Mouse (Mus musculus) thymus, postnatal 0 days (tissue): ENCODE measurements around the gene Tbc1d2. TPM values are rescaled to one million over a fixed set of nuclear protein-coding genes. Genes with fewer than 3 reads are reported as not detected.
"Not testable (repeated sequence)": the region's sequence is repeated elsewhere in the genome, so short reads cannot be mapped to it uniquely, and the experiment has no call there.

Experiments
- DNase-seq: peaks from one replicate; pipeline ENCODE4 v3.0.0-alpha.2; 2015; ENCODE audit warnings: low spot score
- polyA plus RNA-seq: library from polyadenylated mRNA; unstranded; fragments of >200 nt; fragmentation: Nextera tagmentation; extraction: Ambion mirVana; gene quantifications from 2 replicates; pipeline ENCODE4 v1.2.1, GENCODE M21; 2015

Tbc1d2 gene
- polyA plus RNA-seq, 1 experiment from 2014 or later = 2.2 TPM

DNA sequence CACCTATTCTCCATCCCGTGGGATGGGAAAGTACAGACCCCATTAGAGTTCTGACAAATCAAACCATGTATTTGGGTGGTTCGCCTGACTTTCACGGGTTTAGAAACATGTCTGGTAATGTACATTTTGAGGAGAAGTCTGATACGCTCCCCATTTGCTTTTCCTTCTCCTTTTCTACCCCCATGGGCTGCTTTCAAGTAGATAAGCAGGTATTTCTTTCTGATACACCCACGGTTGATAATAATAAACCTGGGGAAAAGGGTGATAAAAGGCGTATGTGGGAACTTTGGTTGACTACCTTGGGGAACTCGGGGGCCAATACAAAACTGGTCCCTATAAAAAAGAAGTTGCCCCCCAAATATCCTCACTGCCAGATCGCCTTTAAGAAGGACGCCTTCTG, 68.0 kb downstream of the Tbc1d2 start:
- not testable (repeated sequence) for DNase-seq

DNA sequence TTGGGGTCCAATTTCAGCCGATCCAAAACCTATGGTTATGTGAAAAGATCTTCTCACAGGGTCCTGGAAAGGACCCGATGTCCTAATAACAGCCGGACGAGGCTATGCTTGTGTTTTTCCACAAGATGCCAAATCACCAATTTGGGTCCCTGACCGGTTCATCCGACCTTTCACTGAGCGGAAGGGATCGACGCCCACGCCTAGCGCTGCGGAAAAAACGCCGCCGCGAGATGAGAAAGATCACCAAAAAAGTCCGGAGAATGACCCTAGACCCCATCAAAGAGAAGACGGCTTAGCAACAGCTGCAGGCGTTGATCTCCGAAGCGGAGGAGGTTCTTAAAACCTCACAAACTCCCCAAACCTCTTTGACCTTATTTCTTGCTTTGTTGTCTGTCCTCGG, 68.4 kb downstream of the Tbc1d2 start:
- not testable (repeated sequence) for DNase-seq

DNA sequence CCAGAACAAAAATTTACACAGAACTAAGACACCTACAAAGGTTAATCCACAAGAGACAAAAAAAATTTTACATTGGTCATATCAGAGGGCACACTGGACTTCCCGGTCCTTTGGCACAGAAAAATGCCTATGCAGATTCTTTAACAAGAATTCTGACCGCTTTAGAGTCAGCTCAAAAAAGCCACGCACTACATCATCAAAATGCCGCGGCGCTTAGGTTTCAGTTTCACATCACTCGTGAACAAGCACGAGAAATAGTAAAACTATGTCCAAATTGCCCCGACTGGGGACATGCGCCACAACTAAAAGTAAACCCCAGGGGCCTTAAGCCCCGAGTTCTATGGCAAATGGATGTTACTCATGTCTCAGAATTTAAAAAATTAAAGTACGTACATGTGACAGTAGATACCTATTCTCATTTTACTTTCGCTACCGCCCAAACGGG, 69.2 kb downstream of the Tbc1d2 start:
- not testable (repeated sequence) for DNase-seq

DNA sequence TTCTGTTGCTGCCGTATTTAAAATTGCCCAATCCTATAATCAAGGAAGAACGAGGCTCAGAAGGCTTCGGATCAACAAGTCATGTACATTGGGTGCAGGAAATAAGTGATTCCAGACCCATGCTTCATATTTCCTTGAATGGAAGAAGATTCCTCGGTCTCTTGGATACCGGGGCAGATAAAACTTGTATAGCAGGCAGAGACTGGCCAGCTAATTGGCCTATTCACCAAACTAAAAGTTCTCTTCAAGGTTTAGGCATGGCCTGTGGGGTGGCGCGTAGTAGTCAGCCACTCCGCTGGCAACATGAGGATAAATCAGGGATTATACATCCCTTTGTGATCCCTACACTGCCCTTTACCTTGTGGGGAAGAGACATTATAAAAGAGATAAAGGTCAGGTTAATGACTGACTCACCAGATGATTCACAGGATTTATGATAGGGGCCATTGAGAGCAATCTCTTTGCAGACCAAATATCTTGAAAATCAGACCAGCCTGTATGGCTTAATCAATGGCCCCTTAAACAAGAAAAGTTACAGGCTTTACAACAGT, 71.1 kb downstream of the Tbc1d2 start:
- not testable (repeated sequence) for DNase-seq

DNA sequence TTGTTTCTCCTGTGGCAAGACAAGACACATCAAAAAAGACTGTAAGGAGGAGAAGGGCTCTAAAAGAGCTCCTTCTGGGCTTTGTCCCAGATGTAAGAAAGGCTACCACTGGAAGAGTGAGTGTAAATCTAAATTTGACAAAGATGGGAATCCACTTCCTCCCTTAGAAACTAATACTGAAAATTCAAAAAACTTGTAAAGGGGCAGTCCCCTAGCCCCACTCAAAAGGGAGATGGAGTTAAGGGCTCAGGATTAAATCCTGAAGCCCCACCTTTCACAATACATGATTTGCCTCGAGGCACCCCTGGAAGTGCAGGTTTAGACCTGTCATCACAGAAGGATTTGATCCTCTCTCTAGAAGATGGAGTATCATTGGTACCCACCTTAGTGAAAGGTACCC, 71.8 kb downstream of the Tbc1d2 start:
- DNase-seq = no peak

DNA sequence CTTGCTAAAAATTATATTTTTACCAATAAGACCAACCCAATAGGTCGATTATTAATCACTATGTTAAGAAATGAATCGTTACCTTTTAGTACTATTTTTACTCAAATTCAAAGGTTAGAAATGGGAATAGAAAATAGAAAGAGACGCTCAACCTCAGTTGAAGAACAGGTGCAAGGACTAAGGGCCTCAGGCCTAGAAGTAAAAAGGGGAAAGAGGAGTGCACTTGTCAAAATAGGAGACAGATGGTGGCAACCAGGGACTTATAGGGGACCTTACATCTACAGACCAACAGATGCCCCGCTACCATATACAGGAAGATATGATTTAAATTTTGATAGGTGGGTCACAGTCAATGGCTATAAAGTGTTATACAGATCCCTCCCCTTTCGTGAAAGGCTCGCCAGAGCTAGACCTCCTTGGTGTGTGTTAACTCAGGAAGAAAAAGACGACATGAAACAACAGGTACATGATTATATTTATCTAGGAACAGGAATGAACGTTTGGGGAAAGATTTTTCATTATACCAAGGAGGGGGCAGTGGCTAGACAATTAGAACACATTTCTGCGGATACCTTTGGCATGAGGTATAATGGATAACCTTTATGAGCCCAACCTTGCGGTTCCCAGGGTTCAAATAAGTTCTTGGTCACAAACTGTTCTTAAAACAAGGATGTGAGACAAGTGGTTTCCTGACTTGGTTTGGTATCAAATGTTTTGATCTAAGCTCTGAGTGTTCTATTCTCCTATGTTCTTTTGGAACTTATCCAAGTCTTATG, 74.3 kb downstream of the Tbc1d2 start:
- DNase-seq = not testable (repeated sequence)

DNA sequence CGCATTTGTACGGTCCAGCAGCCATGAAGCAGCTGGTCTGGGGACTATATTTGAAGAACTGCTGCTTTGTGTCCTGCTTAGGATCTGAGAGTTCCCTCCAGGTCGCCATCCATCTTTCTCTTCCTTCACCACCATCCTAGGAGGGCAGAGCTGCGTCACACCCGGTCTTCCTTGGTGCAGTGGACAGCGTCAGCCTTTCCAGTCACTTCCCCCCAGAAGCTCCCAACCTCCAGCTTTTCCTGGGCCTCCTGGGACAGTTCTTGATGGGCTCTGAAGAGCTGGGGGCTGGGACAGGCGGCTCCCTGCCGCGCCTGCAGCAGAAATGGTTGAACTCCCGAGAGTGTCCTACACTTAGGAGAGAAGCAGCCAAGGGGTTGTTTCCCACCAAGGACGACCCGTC, 75.2 kb downstream of the Tbc1d2 start:
- DNase-seq = no peak

DNA sequence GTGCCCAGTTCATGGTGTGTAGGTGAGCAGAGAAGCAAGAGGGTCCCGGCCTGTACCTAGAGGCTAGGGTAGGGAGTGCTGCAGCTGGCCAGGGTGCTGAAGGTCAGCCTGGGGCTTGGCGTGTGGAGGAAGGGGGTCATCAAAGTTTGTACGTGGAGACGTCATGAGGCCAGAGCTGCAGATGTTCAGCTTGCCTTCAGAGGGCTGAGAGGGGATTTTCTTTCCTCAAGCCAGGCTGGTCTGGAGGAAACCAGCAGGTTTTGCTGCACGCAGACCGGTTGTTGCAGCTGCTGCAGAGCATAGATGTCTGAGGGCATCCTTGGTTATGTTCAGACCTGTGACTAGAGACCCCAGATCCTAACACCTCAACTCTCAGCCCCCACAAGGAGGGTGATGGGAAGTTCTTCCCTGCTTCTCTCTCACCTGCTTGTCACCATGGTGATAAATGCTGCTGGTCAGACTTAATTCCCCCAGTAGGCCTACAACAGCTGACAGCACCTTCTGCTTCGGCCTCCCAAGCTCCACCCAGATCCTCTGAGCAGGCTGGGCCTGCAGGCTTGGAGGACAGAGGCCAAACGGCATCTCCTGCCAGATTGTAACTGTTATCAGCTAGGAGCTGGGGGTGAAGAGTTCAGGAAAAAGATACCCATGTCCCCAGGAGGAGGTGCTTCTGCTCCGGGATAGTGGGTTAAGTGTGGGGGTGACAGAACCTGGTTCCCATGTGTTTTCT, 75.8 kb downstream of the Tbc1d2 start:
- DNase-seq = no peak

DNA sequence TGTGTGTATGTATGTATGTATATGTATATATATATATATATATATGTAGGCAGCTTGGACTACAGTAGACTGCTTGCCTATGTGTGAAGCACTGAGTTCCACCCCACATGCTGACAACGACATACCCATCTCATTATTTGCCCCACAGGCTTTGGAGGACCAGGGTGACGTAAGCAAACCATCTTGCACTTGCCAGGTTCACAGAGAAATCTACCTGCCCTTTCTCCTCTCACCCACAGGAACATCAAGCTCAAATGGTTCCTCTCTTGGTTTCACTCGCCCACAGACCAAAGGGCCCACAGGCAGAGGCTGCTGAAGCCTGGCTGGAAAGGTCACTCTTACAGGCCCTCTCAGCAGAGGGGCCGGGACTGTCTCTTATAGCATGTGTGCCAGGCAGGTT, 77.4 kb downstream of the Tbc1d2 start:
- DNase-seq = no peak

DNA sequence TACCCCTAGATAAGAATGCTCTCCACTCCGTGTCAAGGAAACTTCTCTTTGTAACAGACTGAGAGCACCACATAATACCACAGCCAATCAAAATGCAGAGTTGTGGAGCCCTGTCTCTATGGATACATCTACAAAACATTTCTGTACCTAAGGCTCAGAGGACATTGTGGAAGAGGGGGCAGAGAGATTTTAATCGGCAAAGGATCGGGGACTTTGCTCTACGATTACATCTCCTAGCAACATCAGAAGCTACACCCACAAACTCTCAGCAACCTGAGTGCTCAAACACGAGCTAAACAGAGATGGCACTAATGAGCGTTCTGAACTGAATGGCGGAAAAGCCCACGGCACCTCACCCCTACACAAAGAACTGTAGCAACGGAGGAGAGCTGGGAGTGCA, 78.3 kb downstream of the Tbc1d2 start:
- no peak for DNase-seq

DNA sequence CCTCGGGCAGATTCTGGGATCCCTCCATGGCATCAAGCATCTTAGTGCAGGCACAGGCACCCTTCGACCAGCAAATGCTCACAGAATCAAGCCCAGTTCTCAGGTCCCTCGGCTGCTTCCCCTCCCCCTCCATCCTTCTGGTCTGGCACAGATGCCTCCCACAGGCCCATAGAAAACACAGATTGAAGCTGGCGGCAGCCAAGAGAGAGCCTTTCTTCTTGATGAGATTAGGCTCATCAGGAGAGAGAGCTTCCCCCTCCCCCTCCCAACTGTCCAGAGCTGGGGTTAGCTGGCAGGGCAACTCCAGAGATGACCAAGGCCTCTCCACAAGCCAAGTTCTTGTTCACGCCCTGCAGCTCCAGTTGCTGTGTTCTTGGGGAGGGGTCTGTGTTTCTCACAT, 80.3 kb downstream of the Tbc1d2 start:
- DNase-seq = no peak

DNA sequence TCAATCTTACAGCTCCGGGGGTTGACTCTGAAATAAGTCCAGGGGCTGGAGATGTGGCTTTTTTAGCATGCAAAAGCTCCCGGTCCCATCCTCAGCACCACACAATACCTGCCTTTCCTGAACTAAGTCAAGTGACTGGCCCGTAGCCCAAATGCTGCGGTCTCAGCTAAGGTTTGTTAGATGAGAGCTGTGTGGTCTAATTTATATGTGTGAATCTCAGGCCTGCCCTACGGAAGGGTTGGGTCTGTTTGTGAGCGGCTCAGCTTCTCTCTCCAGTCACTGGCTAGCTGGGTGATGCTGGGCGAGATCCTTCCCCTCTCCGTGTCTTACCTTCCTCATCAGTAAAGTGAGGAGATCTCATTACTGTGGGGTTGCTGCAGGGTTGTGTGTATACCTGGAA, 81.8 kb downstream of the Tbc1d2 start:
- DNase-seq = no peak

DNA sequence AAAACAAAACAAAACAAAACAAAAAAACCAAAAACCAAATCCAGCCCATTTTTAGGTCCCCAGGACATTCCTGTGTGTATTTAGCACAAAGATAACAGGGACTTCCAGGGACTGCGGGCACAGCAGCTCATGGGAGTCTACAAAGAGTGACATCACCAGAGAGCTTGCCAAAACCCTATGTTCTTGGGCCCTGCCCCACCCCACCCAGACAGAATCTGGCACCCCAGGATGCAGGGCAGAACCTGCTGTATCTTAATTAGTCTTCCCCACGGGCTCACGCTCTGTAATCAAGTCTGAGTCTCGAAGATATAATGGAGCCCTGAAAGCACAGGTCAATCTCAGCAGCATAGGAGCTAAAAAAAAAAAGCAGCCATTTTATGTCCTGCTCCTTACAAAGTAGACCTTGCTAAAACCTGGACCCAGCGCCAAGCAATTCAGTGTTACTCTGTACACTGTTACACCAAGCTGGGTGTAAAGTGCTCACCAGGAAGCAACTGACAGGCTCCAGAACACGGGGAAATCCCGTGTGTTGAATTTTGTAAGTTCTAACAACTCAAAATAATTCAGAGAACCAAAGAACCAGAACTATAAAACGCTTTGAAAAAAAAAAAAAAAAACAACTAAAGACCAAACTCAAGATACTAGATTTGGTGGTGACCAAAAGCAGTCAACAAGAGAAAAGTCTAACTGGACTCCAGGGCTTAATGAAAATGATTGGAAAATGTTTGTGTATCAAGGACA, 82.9 kb downstream of the Tbc1d2 start:
- no peak for DNase-seq

DNA sequence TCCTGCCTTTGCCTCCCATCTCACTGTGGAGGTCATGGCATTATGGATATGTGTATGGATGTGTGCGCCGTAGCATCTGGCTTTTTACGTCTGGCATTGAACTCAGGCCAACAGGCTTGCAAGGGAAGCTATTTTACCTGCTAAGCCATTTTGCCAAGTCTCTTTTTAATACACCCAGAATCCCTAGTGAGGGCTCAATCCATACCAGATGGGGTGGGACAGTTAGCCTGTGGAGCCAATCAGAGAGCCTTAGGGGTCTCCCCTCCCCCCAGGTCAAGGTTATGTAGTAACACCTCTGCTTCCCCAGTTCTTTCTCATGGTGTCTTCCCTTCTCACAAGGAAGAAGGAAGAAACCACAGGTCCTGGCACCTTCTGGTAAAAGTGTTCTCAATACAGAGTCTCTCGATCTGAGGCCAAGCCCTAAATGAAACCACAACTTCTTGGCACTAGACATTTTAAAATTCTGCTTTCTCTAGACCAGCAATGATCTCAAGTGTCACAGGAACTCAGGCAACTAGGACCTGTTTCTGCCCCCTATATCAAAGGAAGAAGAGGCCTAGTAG, 84.5 kb downstream of the Tbc1d2 start:
- DNase-seq = no peak

DNA sequence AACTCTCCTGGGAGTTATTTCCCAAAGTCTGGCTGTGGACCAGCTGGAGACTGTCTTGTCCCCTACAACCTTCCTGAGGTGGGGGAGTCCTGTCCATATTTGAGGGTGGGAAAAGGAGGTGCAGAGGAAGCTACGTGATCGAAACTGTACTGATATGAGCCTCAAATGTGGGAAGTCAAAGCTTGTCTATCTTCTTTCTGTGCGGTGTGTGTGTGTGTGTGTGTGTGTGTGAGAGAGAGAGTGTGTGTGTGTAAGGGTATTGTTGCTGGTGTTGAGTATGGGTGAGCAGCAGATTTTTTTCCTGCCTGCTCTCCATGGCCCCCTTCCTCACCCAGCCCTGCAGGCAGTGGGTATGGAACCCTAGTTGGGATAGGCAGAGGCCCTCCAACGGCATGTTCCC, 85.8 kb downstream of the Tbc1d2 start:
- DNase-seq = no peak

DNA sequence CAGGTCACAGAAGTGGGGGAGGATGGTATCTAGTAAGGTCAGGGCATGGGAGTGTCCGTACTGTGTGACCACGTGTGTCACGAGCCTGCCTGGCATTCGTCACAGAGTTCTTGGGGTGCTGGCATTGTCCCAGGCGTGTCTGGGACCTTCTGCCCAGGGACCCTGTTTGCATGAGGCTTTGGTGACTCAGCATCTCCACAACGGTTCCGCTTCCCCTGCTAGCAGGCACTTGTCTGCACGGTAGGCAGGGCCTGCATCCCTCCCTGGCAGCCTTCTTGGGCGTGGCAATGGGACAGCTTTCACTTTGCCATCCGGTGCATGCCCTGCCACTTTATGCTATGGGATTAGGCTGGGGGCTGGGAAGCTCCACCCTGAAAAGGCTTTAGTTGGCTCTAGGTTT, 86.2 kb downstream of the Tbc1d2 start:
- DNase-seq = peak; percentile 56

DNA sequence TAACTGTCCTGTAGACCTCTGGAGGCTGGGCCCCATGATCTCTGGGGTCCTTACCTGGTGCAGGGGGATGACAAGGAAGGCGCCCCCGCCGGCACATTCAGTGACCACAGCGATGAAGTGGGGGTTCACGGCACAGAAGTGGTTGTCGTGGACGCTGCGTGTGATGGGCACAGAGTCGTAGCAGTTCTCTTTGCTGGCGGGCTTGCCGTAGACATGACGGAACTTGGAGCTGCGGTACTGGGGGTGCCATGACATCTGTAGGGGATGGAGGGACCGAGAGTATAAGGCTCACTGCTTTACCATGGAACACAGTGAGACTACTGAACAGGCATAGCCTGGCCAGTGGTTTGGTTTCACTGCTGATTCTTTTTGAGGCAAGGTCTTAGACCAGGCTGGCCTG, 87.2 kb downstream of the Tbc1d2 start:
- DNase-seq = no peak

DNA sequence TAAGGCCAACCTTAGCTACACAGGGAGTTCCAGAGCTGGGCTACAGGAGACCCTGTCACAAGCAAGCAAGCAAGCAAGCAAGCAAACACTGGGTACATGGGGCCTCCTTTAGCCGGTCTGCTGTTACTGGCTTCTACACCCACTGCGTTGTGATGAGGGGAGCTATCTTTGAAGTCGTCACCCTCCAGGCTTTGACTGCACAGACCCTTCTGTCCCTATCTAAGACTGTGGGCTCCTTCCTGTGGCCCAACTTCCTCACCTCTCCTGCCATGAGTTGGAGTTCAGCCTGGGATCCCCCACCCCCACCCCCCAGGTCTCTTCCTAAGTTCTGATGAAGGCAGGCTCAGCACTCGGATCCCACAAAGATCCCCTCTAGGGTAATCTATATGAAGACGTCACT, 88.0 kb downstream of the Tbc1d2 start:
- DNase-seq = no peak

DNA sequence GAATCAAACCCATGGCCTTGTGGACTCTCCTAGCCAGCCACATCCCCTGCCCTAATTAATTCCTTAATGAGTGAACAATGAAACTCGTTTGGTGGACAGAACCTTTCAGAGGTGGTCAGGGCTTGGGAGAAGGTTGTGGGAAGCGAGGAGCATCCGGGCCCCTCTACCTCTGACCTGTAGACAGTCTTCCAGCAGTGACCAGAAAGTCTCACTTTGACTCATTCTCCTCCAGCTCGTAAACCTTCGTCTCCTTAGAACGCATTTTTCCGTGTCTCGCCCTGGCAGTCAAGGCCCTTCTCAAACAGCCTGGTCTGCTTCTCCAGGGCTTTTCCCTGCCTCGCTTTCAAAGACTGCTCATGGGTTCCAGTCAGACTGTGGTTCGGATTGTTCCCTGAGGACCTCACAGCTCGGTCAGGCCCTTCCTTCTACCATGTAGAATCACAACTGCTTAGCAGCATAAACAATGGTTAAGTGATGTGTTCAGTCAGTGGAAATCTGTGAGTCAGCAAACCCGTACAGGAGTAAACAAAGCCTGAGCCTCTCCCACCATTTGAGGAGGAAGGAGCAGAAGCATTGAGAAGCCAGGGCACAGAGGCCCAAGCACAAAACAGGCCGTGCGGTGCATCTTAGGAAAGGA, 89.8 kb downstream of the Tbc1d2 start:
- no peak for DNase-seq

DNA sequence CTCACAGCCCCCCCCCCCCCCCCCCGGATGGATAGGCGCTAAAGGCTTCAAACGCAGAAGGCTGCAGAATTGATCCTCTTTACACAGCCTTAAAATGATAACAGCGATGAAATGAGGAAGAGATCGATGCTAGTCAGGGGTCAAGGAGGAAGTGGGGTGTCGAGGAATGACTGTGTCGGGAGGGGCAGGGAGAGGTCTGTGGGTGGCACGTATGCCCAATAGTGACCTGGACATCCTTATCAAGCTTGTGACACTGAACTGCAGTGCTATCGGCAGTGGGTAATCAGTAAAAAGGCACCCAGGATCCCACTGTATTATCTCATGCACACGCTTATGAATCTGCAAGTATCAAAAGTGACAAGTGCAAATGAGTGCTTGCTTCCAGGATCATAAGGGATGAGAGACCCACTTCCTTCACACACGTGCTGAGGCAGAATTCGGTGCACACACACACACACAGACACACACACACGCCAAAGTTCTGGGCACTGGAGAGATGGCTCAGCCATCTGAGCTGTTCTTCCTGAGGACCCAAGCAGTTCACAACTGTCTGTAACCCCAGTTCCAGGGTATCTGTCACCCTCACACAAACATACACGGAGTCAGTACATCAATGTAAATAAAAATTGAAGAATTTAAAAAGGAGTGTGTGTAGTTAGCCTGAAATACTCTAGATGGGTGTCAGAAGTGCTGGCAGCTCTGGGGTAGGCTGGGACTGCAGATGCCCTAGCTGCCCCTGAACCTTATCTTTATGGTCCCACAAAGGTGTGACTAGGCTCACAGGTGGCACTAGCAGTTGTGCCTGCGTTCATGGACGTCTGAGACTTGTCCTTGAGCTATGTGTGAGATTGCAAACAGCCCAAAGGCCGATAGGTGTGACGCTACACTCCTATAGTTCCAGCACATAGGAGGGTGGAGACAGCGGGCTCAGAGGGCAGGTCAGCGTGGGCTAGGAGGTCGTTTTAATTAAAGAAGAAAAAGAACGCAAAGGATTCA, 91.0 kb downstream of the Tbc1d2 start:
- no peak for DNase-seq
